Mouse (Mus musculus) cerebellum, postnatal 4 days (tissue): ENCODE data around the gene Clasrp.

Experiments
- DNase-seq, 2 experiments: peaks; one replicate each; pipeline ENCODE4 v3.0.0; 2022; ENCODE audit warnings: low spot score in 2 of 2, mixed read lengths in 1 of 2

The Clasrp gene

GRCm38 (mm10) chr7:19532240-19532639 lies 72.0 kb downstream of the Clasrp start:
- no peak for DNase-seq

DNA sequence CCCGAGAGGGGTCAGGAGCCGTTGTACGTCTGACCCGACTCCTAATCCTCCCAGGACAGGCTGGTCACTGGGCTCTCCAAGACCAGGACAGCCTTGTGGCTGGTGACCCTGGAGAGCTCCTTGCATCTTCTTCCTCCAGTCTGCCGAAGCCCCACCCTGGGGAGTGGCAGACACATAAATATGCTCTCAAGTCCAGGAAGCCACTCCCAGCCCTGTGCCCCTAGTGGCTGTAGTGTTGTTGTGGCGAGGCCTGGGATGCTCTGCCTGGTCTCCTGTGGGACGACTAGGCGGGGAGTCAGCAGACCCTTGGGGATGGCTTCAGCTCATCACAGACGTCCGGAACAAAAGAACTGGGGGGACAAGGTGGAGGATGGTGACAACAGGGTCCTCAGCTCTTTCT lies 73.2 kb downstream of the Clasrp start:
- no peak for DNase-seq
